Mouse (Mus musculus): ENCODE results near the gene Rrh. TPM values are rescaled to one million over a fixed set of nuclear protein-coding genes. Genes with fewer than 3 reads are reported as not detected.

Gene Rrh
- polyA plus RNA-seq (2015; fragmentation: Nextera tagmentation; extraction: Ambion mirVana) = 0.48 and 0.54 TPM in 2 replicates

DNA sequence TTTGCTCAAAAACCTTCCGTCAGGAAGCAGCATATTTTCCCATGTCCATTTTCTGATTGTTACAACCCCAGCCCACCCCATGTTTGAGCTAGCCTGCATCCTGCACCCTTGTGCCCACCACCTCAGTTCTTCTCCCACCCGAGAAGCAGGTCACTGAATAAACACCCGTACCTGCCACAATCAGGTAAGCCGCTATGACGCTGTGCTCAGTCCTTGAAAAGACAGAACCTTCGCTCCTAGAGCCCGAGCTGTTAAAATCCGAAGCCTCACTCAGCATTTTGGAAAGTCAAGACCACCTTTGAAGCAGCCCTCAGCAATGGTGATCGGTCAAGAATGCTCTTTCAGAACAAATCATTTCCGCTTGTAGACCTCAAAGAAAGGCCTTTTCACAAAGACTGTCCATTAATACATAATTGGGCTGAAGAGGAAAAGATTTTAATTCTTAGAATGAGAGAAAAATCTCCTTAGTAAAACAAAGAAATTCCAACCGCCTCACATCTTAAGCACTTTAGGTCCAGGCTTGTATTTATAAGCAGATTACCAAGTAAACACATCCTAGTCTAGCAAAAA lies at the start of gene Rrh:
Gene Rrh, minus strand, starts transcription at position 382 of the 570 bp plus-strand sequence.
- no peak for ATAC-seq (ENCODE audit: insufficient number of reproducible peaks, low FRiP score, low TSS enrichment, low read depth)
- Histone ChIP-seq H3K27ac (replicated peaks) (no peak within 1 kb of the TSS), H3K9me3 (replicated peaks) (no peaks in the 10 kb centered on the region), H3K27me3 (no peaks in the 10 kb centered on the region), H3K4me3 (replicated peaks) (no peak within 1 kb of the TSS), H3K36me3 (peaks cover 40% of the 10 kb centered on the region), H3K4me2 (replicated peaks) (no peak within 1 kb of the TSS), H3K4me1 (no peaks in the 10 kb centered on the region), H3K9ac (no peak within 1 kb of the TSS)
- WGBS = 86% methylated on average over 11 of the region's 11 CpGs

GRCm38 (mm10) chr3:129863698-129864097 lies 41.3 kb upstream of the Rrh start:
- H3K36me3 ChIP-seq = no peaks in the 10 kb centered on the region
- no peak overlapping the region for H3K9ac ChIP-seq
- H3K9me3 ChIP-seq (replicated peaks) = no peaks in the 10 kb centered on the region
- ATAC-seq (ENCODE audit: insufficient number of reproducible peaks, low FRiP score, low TSS enrichment, low read depth) = no peak
- no peaks in the 10 kb centered on the region for H3K27me3 ChIP-seq
- no peaks in the 10 kb centered on the region for H3K4me1 ChIP-seq
- H3K27ac ChIP-seq (replicated peaks) = no peak overlapping the region
- no peak overlapping the region for H3K4me3 ChIP-seq (replicated peaks)
- WGBS = 54% methylated on average over 14 of the region's 14 CpGs
- H3K4me2 ChIP-seq (replicated peaks) = no peak overlapping the region

GRCm38 (mm10) chr3:129862592-129862991 lies 40.2 kb upstream of the Rrh start:
- H3K9me3 ChIP-seq (replicated peaks) = no peaks in the 10 kb centered on the region
- H3K9ac ChIP-seq = no peak overlapping the region
- no peak overlapping the region for H3K27ac ChIP-seq (replicated peaks)
- H3K36me3 ChIP-seq = no peaks in the 10 kb centered on the region
- no peaks in the 10 kb centered on the region for H3K4me1 ChIP-seq
- no peaks in the 10 kb centered on the region for H3K27me3 ChIP-seq
- H3K4me3 ChIP-seq (replicated peaks) = no peak overlapping the region
- WGBS = 66% methylated on average over 2 of the region's 2 CpGs
- no peak overlapping the region for H3K4me2 ChIP-seq (replicated peaks)
- ATAC-seq (ENCODE audit: insufficient number of reproducible peaks, low FRiP score, low TSS enrichment, low read depth) = no peak

- Histone ChIP-seq H3K9ac (no peak overlapping the region), H3K27ac (replicated peaks) (no peak overlapping the region), H3K4me3 (replicated peaks) (no peak overlapping the region), H3K4me2 (replicated peaks) (no peak overlapping the region), H3K4me1 (no peaks in the 10 kb centered on the region), H3K36me3 (no peaks in the 10 kb centered on the region), H3K9me3 (replicated peaks) (no peaks in the 10 kb centered on the region), H3K27me3 (no peaks in the 10 kb centered on the region)
- 84% methylated on average over 7 of the region's 7 CpGs for WGBS
- no peak for ATAC-seq (ENCODE audit: insufficient number of reproducible peaks, low FRiP score, low TSS enrichment, low read depth)
These were observed 24.5 kb upstream of the Rrh start for GRCm38 (mm10) chr3:129846846-129847245.

- Histone ChIP-seq H3K4me2 (replicated peaks) (no peak overlapping the region), H3K4me1 (no peaks in the 10 kb centered on the region), H3K4me3 (replicated peaks) (no peak overlapping the region), H3K9me3 (replicated peaks) (no peaks in the 10 kb centered on the region), H3K27ac (replicated peaks) (no peak overlapping the region), H3K36me3 (no peaks in the 10 kb centered on the region), H3K27me3 (no peaks in the 10 kb centered on the region), H3K9ac (no peak overlapping the region)
- WGBS = 81% methylated on average over 2 of the region's 2 CpGs
- ATAC-seq (ENCODE audit: insufficient number of reproducible peaks, low FRiP score, low TSS enrichment, low read depth) = no peak
These were observed 23.5 kb upstream of the Rrh start for GRCm38 (mm10) chr3:129845868-129846267.

- no peaks in the 10 kb centered on the region for H3K9me3 ChIP-seq (replicated peaks)
- ATAC-seq (ENCODE audit: insufficient number of reproducible peaks, low FRiP score, low TSS enrichment, low read depth) = no peak
- H3K4me3 ChIP-seq (replicated peaks) = no peak overlapping the region
- no peaks in the 10 kb centered on the region for H3K27me3 ChIP-seq
- WGBS = 56% methylated on average over 7 of the region's 7 CpGs
- H3K27ac ChIP-seq (replicated peaks) = no peak overlapping the region
- H3K4me1 ChIP-seq = no peaks in the 10 kb centered on the region
- H3K36me3 ChIP-seq = no peaks in the 10 kb centered on the region
- H3K9ac ChIP-seq = no peak overlapping the region
- no peak overlapping the region for H3K4me2 ChIP-seq (replicated peaks)
These were observed 15.6 kb upstream of the Rrh start for GRCm38 (mm10) chr3:129838017-129838416.

DNA sequence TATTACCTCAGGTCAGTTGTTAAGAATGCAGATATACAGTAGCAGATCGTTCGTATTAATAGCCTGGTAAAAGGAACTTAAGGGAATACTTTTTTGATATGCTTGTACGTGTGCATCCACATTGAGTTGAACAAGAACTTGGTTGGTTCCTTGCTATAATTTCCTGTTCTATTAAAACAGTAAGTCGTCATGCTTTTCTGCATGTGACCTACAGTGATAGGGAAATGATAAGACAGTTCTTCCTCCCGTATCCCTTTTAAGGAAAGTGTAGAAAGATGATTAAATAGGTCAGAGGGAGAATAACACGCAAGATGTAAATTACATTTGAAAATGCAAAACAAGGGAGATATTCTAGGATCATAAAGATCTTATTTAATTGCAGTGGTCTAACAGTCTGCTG lies 14.6 kb upstream of the Rrh start:
- Histone ChIP-seq H3K9me3 (replicated peaks) (no peaks in the 10 kb centered on the region), H3K4me1 (no peaks in the 10 kb centered on the region), H3K27me3 (peaks cover 3% of the 10 kb centered on the region; the same call in 1 of the 2 replicates), H3K36me3 (no peaks in the 10 kb centered on the region), H3K4me2 (replicated peaks) (no peak overlapping the region), H3K27ac (replicated peaks) (no peak overlapping the region), H3K9ac (no peak overlapping the region), H3K4me3 (replicated peaks) (no peak overlapping the region)
- no peak for ATAC-seq (ENCODE audit: insufficient number of reproducible peaks, low FRiP score, low TSS enrichment, low read depth)
- WGBS = 88% methylated on average over 6 of the region's 6 CpGs

- Histone ChIP-seq H3K27ac (replicated peaks) (no peak overlapping the region), H3K36me3 (no peaks in the 10 kb centered on the region), H3K27me3 (peaks cover 3% of the 10 kb centered on the region; the same call in 1 of the 2 replicates), H3K4me1 (no peaks in the 10 kb centered on the region; the same call in 1 of the 2 replicates), H3K9me3 (replicated peaks) (no peaks in the 10 kb centered on the region), H3K9ac (no peak overlapping the region), H3K4me2 (replicated peaks) (peak overlapping the region; percentile 10; the same call in 1 of the 2 replicates), H3K4me3 (replicated peaks) (no peak overlapping the region)
- WGBS = 16% methylated on average over 11 of the region's 11 CpGs
- no peak for ATAC-seq (ENCODE audit: insufficient number of reproducible peaks, low FRiP score, low TSS enrichment, low read depth)
These were observed 13.8 kb upstream of the Rrh start for GRCm38 (mm10) chr3:129836051-129836697.

- Histone ChIP-seq H3K27ac (replicated peaks) (no peak within 1 kb of the TSS), H3K9ac (no peak within 1 kb of the TSS), H3K27me3 (peaks cover 3% of the 10 kb centered on the region; the same call in 1 of the 2 replicates), H3K9me3 (replicated peaks) (no peaks in the 10 kb centered on the region), H3K4me1 (no peaks in the 10 kb centered on the region; the same call in 1 of the 2 replicates), H3K4me2 (replicated peaks) (peak within 1 kb of the TSS; percentile 10; the same call in 1 of the 2 replicates), H3K36me3 (no peaks in the 10 kb centered on the region), H3K4me3 (replicated peaks) (no peak within 1 kb of the TSS)
- 61% methylated on average over 6 of the region's 6 CpGs for WGBS
- no peak for ATAC-seq (ENCODE audit: insufficient number of reproducible peaks, low FRiP score, low TSS enrichment, low read depth)
These were observed 13.1 kb upstream of the Rrh start, which contains the start of gene Cfi for GRCm38 (mm10) chr3:129835388-129835934. TSS of gene Cfi (plus strand) at chr3:129835884.

- Histone ChIP-seq H3K27ac (replicated peaks) (peak within 1 kb of the TSS; percentile 91), H3K27me3 (peaks cover 3% of the 10 kb centered on the region; the same call in 1 of the 2 replicates), H3K36me3 (peaks cover 21% of the 10 kb centered on the region), H3K9me3 (replicated peaks) (no peaks in the 10 kb centered on the region), H3K4me2 (replicated peaks) (peak within 1 kb of the TSS; percentile 75), H3K4me3 (replicated peaks) (peak within 1 kb of the TSS; percentile 82), H3K9ac (peak within 1 kb of the TSS; percentile 76), H3K4me1 (peaks cover 11% of the 10 kb centered on the region)
- peak; percentile 94 for ATAC-seq (ENCODE audit: insufficient number of reproducible peaks, low FRiP score, low TSS enrichment, low read depth)
- WGBS = under 1% methylated on average over 60 of the region's 60 CpGs
These were observed 8.7 kb upstream of the Rrh start, which contains the start of gene Gar1 for GRCm38 (mm10) chr3:129831035-129831568. TSS of gene Gar1 (minus strand) at chr3:129831396.

DNA sequence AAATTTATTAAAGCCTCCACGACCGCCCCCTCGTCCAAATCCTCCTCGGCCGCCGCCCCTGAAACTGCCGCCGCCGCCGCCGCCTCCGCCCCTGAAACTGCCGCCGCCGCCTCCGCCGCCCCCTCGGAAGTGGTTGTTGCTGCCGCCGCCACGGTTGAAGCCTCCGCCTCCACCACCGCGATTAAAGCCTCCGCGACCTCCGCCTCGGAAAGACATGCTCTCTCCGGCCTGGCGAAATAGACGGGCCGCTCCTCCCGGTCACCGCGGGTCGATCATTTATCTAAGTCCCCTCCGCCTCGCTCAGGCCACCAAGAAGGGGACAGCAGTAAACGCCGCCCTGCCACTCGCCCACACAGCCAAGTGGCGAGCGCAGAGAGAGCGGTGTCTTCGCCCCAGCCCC lies 8.2 kb upstream of the Rrh start:
- peak overlapping the region; percentile 75 for H3K4me2 ChIP-seq (replicated peaks)
- 0% methylated on average over 38 of the region's 45 CpGs for whole genome bisulfite sequencing
- peaks cover 11% of the 10 kb centered on the region for H3K4me1 ChIP-seq
- peaks cover 3% of the 10 kb centered on the region; the same call in 1 of the 2 replicates for H3K27me3 ChIP-seq
- peak overlapping the region; percentile 76 for H3K9ac ChIP-seq
- ATAC-seq (ENCODE audit: insufficient number of reproducible peaks, low FRiP score, low TSS enrichment, low read depth) = peak; percentile 5; the same call in 1 of the 2 replicates
- peak overlapping the region; percentile 91 for H3K27ac ChIP-seq (replicated peaks)
- H3K4me3 ChIP-seq (replicated peaks) = peak overlapping the region; percentile 82
- peaks cover 25% of the 10 kb centered on the region for H3K36me3 ChIP-seq
- H3K9me3 ChIP-seq (replicated peaks) = no peaks in the 10 kb centered on the region
